Mouse (Mus musculus) G1E (cell line): ENCODE measurements at regions not wholly inside any gene's neighbourhood (a gene's known extent, or its start where the extent isn't known, plus 50 kb on each side); places are given as distances from the start of the nearest gene placed in this dataset.

ENCODE experiments used
- ATAC-seq: 2 replicates; pipeline ENCODE4 v1.8.0; 2016; ENCODE audit warnings: mild to moderate bottlenecking; ENCODE audit not compliant: insufficient number of reproducible peaks, poor library complexity, low FRiP score, severe bottlenecking; ENCODE audit errors: extremely low read depth
- DNase-seq: peaks from one replicate; pipeline ENCODE4 v3.0.0; 2012; ENCODE audit warnings: low spot score
- H3K27me3 ChIP-seq: 2 replicates; pipeline ENCODE4 v1.6.1; 2012; ENCODE audit warnings: mild to moderate bottlenecking, low read length, inconsistent platforms; ENCODE audit not compliant: insufficient read depth
- H3K36me3 ChIP-seq: replicated peaks from 2 replicates; pipeline ENCODE3; 2012; ENCODE audit warnings: mild to moderate bottlenecking, inconsistent platforms
- H3K4me1 ChIP-seq: 2 replicates; pipeline ENCODE4 v1.6.1; 2012; ENCODE audit warnings: low read depth, low read length, inconsistent platforms, mixed read lengths; ENCODE audit not compliant: insufficient read depth
- H3K4me3 ChIP-seq: 2 replicates; pipeline ENCODE4 v1.5.1; 2012; ENCODE audit warnings: low read depth, mild to moderate bottlenecking, inconsistent platforms, low read length, moderate library complexity, mixed read lengths
- H3K9me3 ChIP-seq: replicated peaks from 2 replicates; pipeline ENCODE4 v1.6.1; 2012; ENCODE audit warnings: inconsistent platforms
- CTCF ChIP-seq: IDR thresholded peaks from 2 replicates; pipeline ENCODE4 v1.5.1; 2012; ENCODE audit warnings: low read depth, low read length, inconsistent platforms, mixed read lengths
- GATA1 ChIP-seq: IDR thresholded peaks from 2 replicates; pipeline ENCODE4 v1.6.1; 2012; ENCODE audit warnings: borderline replicate concordance, low read length, inconsistent platforms, mixed read lengths
- GATA2 ChIP-seq: IDR thresholded peaks from 2 replicates; pipeline ENCODE4 v1.6.1; 2012; ENCODE audit warnings: low read depth, low read length, inconsistent platforms, borderline replicate concordance
- POLR2AphosphoS5 ChIP-seq: IDR thresholded peaks from 2 replicates; pipeline ENCODE4 v1.6.1; 2012; ENCODE audit warnings: low read depth, low read length, inconsistent platforms; ENCODE audit not compliant: insufficient replicate concordance
- TAL1 ChIP-seq: conservative IDR thresholded peaks from 2 replicates; pipeline ENCODE4 v1.6.1; 2012; ENCODE audit warnings: low read depth, low read length, inconsistent platforms, mixed read lengths

DNA sequence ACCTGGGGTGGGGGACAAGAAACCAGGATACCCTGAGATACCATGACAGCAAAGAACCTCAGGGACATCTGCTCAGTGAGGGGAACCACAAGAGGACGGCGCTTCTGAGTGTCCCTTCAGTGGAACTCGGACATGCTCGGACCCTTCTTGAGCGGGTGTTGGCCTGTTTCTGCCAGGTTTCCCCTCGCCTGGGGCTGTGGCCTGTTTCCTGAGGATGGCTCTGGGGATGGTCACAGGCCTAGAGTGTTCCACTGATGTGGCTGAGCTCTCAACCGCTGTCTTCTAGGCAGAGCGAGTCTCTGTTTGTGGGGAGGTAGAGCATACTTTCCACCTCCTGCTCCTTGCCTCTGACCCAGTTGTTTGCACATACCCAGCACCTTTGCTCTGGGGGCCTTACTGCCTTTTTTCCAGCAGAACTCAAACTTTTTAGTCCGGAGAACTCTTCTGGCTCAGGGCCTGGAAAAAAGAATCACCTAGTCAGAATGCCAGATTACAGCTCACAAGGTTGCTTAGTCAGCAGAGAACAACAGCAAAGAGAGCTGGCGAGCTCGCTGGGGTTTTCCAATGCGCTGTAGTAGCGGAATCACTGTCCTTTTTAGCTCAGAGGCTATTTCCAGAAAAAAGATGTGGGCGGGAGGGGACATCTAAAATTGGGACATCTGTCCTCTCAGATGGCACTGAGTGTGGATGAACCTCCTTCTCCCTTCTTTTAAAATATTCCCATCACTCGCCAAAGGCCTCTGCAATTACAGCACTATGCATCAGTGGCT is 65.3 kb downstream of the Med10 start:
- ATAC-seq (no peak), DNase-seq (no peak)
- Histone ChIP-seq H3K9me3 (peaks cover 50% of the 10 kb centered on the region), H3K4me1 (no peaks in the 10 kb centered on the region), H3K4me3 (no peak overlapping the region), H3K27me3 (no peaks in the 10 kb centered on the region), H3K36me3 (no peaks in the 10 kb centered on the region)
- TF ChIP-seq GATA2 (no peak), GATA1 (no peak), POLR2AphosphoS5 (no peak), CTCF (no peak), TAL1 (no peak)

DNA sequence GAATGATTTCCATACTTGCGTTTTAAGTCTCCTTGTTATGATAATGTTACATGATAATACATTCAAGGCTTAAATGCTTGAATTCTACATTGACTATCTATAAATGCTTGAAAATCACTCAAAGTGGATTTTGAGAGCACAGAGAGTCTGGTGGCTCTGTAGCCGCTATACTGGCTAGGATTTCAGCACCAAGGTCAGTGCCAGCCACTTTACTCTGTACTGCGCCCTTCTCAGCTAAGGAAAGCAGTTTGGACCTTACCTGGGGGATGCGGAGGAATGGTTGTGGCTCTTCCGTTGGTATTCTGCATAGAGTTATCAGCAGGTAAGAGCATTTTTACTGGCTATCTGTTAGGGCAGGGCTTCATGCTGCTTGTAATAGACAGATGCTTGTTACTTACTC is 94.3 kb downstream of the Med10 start:
- no peaks in the 10 kb centered on the region for H3K4me1 ChIP-seq
- no peaks in the 10 kb centered on the region for H3K36me3 ChIP-seq
- DNase-seq (no peak), ATAC-seq (no peak)
- TF ChIP-seq CTCF: no peak
- TF ChIP-seq GATA2: no peak
- TF ChIP-seq POLR2AphosphoS5: no peak
- no peak for TF ChIP-seq GATA1
- no peak for TF ChIP-seq TAL1
- H3K27me3 ChIP-seq: no peaks in the 10 kb centered on the region
- peaks cover 11% of the 10 kb centered on the region for H3K9me3 ChIP-seq
- no peak overlapping the region for H3K4me3 ChIP-seq

DNA sequence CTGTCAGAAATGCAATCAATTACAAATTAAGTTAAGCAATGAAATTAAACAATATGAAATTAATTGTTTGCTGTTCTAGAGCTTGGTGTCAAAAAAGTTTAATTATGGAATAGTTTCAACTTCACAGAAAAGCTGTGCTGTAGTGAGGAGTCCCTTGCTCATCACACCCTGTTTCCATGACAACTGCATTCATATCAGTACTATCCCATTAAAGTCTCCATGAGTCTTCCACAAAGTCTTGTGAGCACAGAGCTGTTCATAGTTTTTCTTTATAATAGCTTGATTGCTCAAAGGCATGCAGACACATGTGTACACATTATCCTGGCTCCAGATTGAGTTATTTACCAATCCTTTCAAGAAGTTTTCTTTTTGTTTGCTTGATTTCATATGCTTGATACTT is 98.9 kb downstream of the Med10 start:
- Histone ChIP-seq H3K4me1 (no peaks in the 10 kb centered on the region), H3K9me3 (peaks cover 19% of the 10 kb centered on the region), H3K36me3 (no peaks in the 10 kb centered on the region), H3K4me3 (no peak overlapping the region), H3K27me3 (no peaks in the 10 kb centered on the region)
- TF ChIP-seq POLR2AphosphoS5: no peak
- ATAC-seq: no peak
- DNase-seq: no peak

DNA sequence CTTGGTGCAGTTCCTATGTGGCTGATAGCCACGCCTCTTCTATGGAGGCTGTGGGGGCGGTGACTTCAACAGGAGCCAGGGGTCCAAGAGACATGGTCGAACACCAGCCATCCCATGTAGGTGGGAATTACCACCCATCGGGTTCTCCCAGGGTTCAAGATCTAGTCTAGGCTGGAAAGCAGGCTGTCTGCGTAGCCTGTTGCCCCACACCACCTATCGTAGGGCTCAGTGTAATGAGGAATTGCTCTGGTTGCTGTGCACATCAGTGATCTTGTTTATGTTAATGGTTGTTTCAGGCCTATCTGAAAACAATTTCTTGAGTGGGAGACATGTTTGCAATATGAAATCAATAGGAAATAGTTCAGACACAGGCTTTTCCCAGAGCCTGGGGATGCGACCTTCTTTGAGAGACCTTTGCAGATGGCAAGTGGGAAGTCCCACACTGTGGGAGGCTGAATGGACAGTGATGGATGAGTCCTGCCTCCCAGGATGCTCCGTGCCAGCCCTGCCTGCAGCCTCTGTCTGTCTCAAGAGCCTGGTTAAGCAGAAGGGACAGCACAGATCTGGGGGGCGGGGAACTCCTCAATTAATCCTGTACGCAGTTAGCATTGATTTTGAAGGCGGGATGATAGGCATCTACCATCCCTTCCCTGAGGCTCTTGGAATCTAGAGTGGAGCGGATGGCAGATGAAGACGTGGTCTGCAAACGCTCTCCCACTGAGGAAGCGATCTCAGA is 104.8 kb downstream of the Med10 start:
- H3K36me3 ChIP-seq: no peaks in the 10 kb centered on the region
- H3K4me3 ChIP-seq: no peak overlapping the region
- ATAC-seq: no peak
- DNase-seq: no peak
- no peaks in the 10 kb centered on the region for H3K4me1 ChIP-seq
- H3K9me3 ChIP-seq: peaks cover 42% of the 10 kb centered on the region
- no peaks in the 10 kb centered on the region for H3K27me3 ChIP-seq
- TF ChIP-seq TAL1 (no peak), GATA1 (no peak), POLR2AphosphoS5 (no peak), CTCF (no peak), GATA2 (no peak)

DNA sequence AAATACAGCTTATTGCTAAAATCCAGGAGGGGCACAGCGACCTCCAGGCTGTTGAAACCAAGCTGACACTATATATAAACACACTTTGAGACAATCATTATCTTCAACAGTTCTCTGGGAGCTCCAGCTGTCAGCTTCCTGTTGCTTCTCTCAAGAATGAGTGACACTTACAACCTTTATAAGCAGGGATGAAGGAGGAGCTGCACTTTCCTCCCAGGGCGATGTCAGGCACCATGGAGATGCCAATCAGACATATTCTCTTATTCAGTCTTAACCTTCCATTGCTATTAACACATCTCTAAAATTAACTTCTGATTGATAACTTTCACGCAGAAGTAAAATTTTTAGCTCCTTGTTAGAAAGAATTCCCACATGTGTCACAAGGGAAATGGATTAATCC is 113.6 kb downstream of the Med10 start:
- H3K4me3 ChIP-seq: no peak overlapping the region
- no peaks in the 10 kb centered on the region for H3K27me3 ChIP-seq
- H3K9me3 ChIP-seq: peaks cover 45% of the 10 kb centered on the region
- H3K36me3 ChIP-seq: no peaks in the 10 kb centered on the region
- DNase-seq (no peak), ATAC-seq (no peak)
- no peak for TF ChIP-seq GATA1
- no peak for TF ChIP-seq GATA2
- no peak for TF ChIP-seq TAL1
- TF ChIP-seq POLR2AphosphoS5: no peak
- TF ChIP-seq CTCF: no peak
- H3K4me1 ChIP-seq: no peaks in the 10 kb centered on the region

DNA sequence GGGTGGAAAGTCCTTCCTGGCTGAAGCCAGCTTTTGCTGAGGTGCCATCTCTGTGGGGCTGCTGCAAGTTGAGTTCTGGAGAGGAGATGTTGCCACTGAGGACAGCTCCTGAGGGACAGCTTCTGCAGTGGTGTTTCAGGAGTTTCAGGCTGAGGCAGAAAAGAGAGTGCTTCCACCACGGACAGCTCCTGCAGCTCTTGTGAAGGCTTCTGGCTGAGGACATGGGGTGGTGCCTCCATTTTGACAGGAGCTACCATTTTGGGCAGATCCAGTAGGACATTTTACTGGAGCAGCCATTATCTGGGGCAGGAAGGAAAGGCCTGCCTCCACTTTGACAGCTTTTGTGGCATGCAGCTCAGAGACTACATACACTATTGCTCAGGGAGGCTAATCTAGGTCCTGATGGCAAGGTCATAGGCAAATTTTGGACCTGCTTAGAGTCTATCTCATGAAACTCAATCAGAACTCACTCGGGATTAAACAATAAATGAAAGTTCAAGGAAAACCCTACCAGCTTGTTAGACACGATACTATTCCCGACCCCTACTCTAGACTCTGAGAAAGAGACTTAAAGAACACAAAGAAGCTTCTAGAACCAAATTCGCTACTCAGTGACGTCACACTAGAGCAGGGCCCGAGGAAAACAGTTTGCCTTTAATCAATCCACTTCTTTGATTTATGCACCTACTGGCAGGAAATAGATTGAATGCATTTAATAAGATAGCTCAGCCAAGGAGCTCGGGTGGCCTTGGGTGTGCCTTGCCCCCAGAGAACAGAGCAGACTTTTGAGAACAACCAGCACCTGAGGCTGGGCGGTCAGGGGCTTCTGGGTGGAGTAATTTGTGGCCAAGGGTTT is 130.7 kb downstream of the Med10 start:
- H3K9me3 ChIP-seq: peaks cover 46% of the 10 kb centered on the region
- H3K4me1 ChIP-seq: no peaks in the 10 kb centered on the region
- no peak for ATAC-seq
- H3K4me3 ChIP-seq: no peak overlapping the region
- H3K27me3 ChIP-seq: no peaks in the 10 kb centered on the region
- DNase-seq: no peak
- H3K36me3 ChIP-seq: no peaks in the 10 kb centered on the region
- no peak for TF ChIP-seq CTCF
- no peak for TF ChIP-seq POLR2AphosphoS5
- no peak for TF ChIP-seq GATA2
- TF ChIP-seq TAL1: no peak
- TF ChIP-seq GATA1: no peak
